Mouse (Mus musculus): Measurements from ENCODE around the gene Kcnk10.
"Not testable (repeated sequence)": the region's sequence is repeated elsewhere in the genome, so short reads cannot be mapped to it uniquely, and the experiment has no call there.

- not testable (repeated sequence) for TF ChIP-seq CTCF (IDR thresholded peaks at IDR 0.05; ENCODE audit: low read depth, low read length); EP300 (IDR thresholded peaks at IDR 0.05; ENCODE audit: insufficient read depth, low read depth, low read length)
These were observed 45.2 kb upstream of the Kcnk10 start for GRCm38 (mm10) chr12:98623266-98623665.
